Mouse (Mus musculus) limb, embryonic 12.5 days (tissue): ENCODE results near the gene Pcbp4. TPM values are rescaled to one million over a fixed set of nuclear protein-coding genes. Genes with fewer than 3 reads are reported as not detected.
"Not testable (repeated sequence)": the region's sequence is repeated elsewhere in the genome, so short reads cannot be mapped to it uniquely, and the experiment has no call there.

Experiments
- ATAC-seq: fragments of 200-750 bp; cut with Nextera tagmentation; 2 replicates; pipeline ENCODE4 v1.8.0; 2017; ENCODE audit warnings: low read depth, moderate TSS enrichment; ENCODE audit not compliant: insufficient number of reproducible peaks, insufficient read depth, low FRiP score, low TSS enrichment
- H3K27ac ChIP-seq: fragments of 300-500 bp; sonication (generic); 2 replicates; pipeline ENCODE4 v1.5.1; 2016; ENCODE audit warnings: mild to moderate bottlenecking, moderate library complexity
- H3K27me3 ChIP-seq: fragments of 300-500 bp; sonication (generic); 2 replicates; pipeline ENCODE4 v1.6.1; 2016; ENCODE audit warnings: mild to moderate bottlenecking, moderate library complexity
- H3K36me3 ChIP-seq: fragments of 300-500 bp; sonication (generic); 2 replicates; pipeline ENCODE4 v1.6.1; 2016; ENCODE audit warnings: mild to moderate bottlenecking, moderate library complexity
- H3K4me1 ChIP-seq: fragments of 300-500 bp; sonication (generic); replicated peaks from 2 replicates; pipeline ENCODE4 v1.6.1; 2016
- H3K4me2 ChIP-seq: fragments of 300-500 bp; sonication (generic); 2 replicates; pipeline ENCODE4 v1.6.1; 2016; ENCODE audit warnings: mild to moderate bottlenecking, moderate library complexity
- H3K4me3 ChIP-seq: fragments of 300-500 bp; sonication (generic); replicated peaks from 2 replicates; pipeline ENCODE4 v1.5.1; 2016; ENCODE audit warnings: mild to moderate bottlenecking
- H3K9ac ChIP-seq: fragments of 300-500 bp; sonication (generic); replicated peaks from 2 replicates; pipeline ENCODE4 v1.6.1; 2016; ENCODE audit warnings: mild to moderate bottlenecking, moderate library complexity
- H3K9me3 ChIP-seq: fragments of 300-500 bp; sonication (generic); 2 replicates; pipeline ENCODE4 v1.6.1; 2016; ENCODE audit warnings: mild to moderate bottlenecking, moderate library complexity
- WGBS: fragments of 180-500 bp; shearing (Covaris S2); methylation state at CpG from one replicate; pipeline ENCODE4 v1.1.7; 2016; 5-methylcytosine and 5-hydroxymethylcytosine counted together
- polyA plus RNA-seq: library from polyadenylated mRNA; unstranded; fragments of >200 nt; fragmentation: Nextera tagmentation; extraction: Ambion mirVana; gene quantifications from 2 replicates; pipeline ENCODE4 v1.2.1, GENCODE M21; 2016

Gene Pcbp4
- polyA plus RNA-seq, 1 experiment from 2014 or later = 172 TPM

DNA sequence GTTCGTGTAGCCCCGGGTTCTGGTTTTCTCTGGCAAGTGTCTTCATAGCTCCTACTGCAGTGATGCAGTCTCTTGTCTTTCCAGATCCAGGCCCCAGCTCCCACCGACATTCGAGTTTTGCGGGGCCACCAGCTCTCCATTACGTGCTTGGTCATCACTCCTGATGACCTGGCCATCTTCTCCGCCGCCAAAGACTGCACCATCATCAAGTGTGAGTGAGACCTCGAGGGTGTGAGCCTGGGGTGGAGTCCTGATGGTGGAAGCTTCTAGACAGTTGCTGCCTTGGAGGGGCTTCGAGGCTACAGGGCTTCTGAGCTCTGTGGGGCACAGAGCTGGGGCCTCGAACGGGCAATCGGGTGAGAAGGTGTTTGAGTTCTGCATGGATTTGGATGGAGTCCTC, 28.6 kb downstream of the Pcbp4 start:
- H3K4me3 ChIP-seq = no peak overlapping the region
- 93% methylated on average over 13 of the region's 13 CpGs for WGBS

DNA sequence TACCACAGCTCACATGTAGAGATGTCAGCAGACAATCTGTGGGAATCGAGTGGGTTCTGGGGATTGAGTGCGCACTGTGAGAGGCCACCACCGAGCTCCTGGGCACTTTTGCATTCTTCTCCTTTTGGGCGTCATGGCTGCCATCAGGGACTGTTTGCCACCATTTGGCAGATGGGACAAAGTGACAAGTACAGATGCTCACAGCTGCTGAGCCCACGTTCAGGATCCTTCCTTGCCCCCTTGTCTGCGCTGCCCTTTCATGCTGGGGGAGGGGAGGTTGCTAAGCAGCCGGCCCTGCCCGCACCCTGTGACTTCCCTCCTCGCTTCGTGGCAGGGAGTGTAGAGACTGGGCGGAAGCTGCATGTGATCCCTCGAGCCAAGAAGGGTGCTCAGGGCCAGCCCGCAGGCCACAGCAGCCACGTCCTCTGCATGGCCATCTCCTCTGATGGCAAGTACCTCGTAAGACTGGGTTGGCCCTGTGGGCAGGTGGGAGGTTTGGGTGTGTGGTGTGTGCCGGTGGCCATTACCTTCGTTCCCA, 29.6 kb downstream of the Pcbp4 start:
- ATAC-seq = no peak

More for the DNA sequence above, 28.6 kb downstream of the Pcbp4 start:
- Histone ChIP-seq H3K27ac (no peak overlapping the region), H3K9me3 (no peaks in the 10 kb centered on the region), H3K36me3 (peaks cover 74% of the 10 kb centered on the region), H3K4me2 (no peak overlapping the region), H3K27me3 (no peaks in the 10 kb centered on the region), H3K9ac (no peak overlapping the region), H3K4me1 (peaks cover 9% of the 10 kb centered on the region)
- ATAC-seq = no peak

GRCm38 (mm10) chr9:106483136-106483535, 30.0 kb downstream of the Pcbp4 start:
- H3K4me3 ChIP-seq = no peak overlapping the region
- no peaks in the 10 kb centered on the region for H3K27me3 ChIP-seq
- peaks cover 3% of the 10 kb centered on the region for H3K4me1 ChIP-seq
- H3K9me3 ChIP-seq = no peaks in the 10 kb centered on the region
- H3K36me3 ChIP-seq = peaks cover 74% of the 10 kb centered on the region
- no peak overlapping the region for H3K4me2 ChIP-seq
- no peak overlapping the region for H3K9ac ChIP-seq
- H3K27ac ChIP-seq = no peak overlapping the region
- ATAC-seq = no peak
- 93% methylated on average over 10 of the region's 10 CpGs for WGBS

More for the DNA sequence above, 29.6 kb downstream of the Pcbp4 start:
- Histone ChIP-seq H3K9me3 (no peaks in the 10 kb centered on the region), H3K4me3 (no peak overlapping the region), H3K4me2 (no peak overlapping the region), H3K4me1 (peaks cover 8% of the 10 kb centered on the region), H3K36me3 (peaks cover 74% of the 10 kb centered on the region), H3K27me3 (no peaks in the 10 kb centered on the region), H3K9ac (no peak overlapping the region), H3K27ac (no peak overlapping the region)
- WGBS = 88% methylated on average over 17 of the region's 17 CpGs

GRCm38 (mm10) chr9:106483606-106484005, 30.5 kb downstream of the Pcbp4 start:
- Histone ChIP-seq H3K27ac (no peak overlapping the region), H3K4me3 (no peak overlapping the region), H3K27me3 (no peaks in the 10 kb centered on the region), H3K9me3 (no peaks in the 10 kb centered on the region), H3K4me2 (no peak overlapping the region), H3K36me3 (peaks cover 74% of the 10 kb centered on the region), H3K9ac (no peak overlapping the region), H3K4me1 (no peaks in the 10 kb centered on the region)
- no peak for ATAC-seq
- 94% methylated on average over 17 of the region's 17 CpGs for WGBS

DNA sequence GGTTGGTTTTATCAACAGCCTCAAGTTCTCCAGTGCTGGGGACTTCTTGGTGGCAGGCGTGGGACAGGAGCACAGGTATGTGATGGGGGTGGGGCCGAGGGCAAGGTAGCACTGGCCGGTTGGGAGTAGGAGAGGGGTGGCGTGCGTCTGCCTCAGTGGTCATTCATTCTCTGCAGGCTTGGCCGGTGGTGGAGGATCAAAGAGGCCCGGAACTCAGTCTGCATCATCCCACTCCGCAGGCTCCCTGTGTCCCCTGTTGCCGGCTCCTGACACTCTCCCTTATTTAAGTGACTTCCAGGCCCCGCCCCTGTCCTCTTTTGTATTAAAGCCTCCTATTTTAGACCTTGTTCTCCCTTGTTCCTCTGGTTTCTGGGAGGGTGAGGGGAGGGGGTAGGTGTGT, 32.0 kb downstream of the Pcbp4 start:
- Histone ChIP-seq H3K4me2 (no peak overlapping the region), H3K4me3 (no peak overlapping the region), H3K27ac (no peak overlapping the region), H3K4me1 (no peaks in the 10 kb centered on the region), H3K9ac (no peak overlapping the region), H3K27me3 (no peaks in the 10 kb centered on the region), H3K9me3 (no peaks in the 10 kb centered on the region), H3K36me3 (peaks cover 65% of the 10 kb centered on the region)
- WGBS = 86% methylated on average over 8 of the region's 10 CpGs
- no peak for ATAC-seq

DNA sequence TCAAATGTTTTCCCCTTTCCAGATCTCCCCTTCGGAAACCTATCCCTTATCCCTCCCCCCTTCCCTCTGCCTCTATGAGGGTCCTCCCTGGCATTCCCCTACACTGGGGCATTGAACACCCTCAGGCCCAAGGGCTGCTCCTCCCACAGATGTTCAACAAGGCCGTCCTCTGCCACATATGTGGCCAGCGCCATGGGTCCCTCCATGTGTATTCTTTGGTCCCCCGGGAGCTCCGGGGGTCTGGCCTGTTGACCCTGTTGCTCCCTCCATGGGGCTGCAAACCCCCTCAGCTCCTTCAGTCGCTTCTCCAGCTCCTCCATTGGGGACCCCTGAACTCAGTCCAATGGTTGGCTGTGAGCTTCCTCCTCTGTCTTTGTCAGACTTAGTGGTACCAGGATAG, 34.5 kb downstream of the Pcbp4 start:
- peaks cover 39% of the 10 kb centered on the region for H3K36me3 ChIP-seq
- not testable (repeated sequence) for H3K27ac ChIP-seq, ATAC-seq, H3K4me3 ChIP-seq, H3K9me3 ChIP-seq, H3K4me1 ChIP-seq, H3K9ac ChIP-seq, H3K27me3 ChIP-seq, H3K4me2 ChIP-seq
- 86% methylated on average over 6 of the region's 6 CpGs for WGBS

- Histone ChIP-seq H3K36me3 (no peaks in the 10 kb centered on the region), H3K4me2 (no peak within 1 kb of the TSS), H3K9ac (no peak within 1 kb of the TSS), H3K27me3 (no peaks in the 10 kb centered on the region), H3K9me3 (no peaks in the 10 kb centered on the region), H3K27ac (no peak within 1 kb of the TSS), H3K4me1 (no peaks in the 10 kb centered on the region), H3K4me3 (no peak within 1 kb of the TSS)
- 94% methylated on average over 6 of the region's 6 CpGs for WGBS
- ATAC-seq = no peak
Measured at GRCm38 (mm10) chr9:106499667-106500066, 46.6 kb downstream of the Pcbp4 start, which contains the start of gene Iqcf1. Gene Iqcf1, plus strand, starts transcription at chr9:106499967.

DNA sequence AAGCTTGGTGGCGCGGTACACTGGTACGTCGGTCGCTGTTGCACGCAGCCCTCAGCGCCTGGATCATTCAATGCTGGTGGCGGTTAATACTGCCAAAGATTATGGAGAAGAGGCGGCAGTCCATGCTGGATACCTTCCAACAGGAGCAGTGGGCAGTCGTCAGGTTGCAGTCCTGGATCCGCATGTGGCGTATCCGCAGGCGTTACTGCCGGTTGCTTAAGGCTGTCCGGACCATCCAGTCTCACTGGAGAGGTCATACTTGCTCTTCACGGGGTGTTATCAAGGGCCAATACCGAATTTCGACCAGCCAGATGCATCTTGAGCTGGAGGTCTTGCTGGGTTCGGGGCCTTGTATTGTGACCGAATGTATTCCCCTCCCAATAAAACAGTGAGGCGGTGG, 48.8 kb downstream of the Pcbp4 start:
- no peaks in the 10 kb centered on the region for H3K36me3 ChIP-seq
- no peak overlapping the region for H3K9ac ChIP-seq
- no peak overlapping the region for H3K27ac ChIP-seq
- ATAC-seq = no peak
- H3K4me3 ChIP-seq = no peak overlapping the region
- H3K9me3 ChIP-seq = no peaks in the 10 kb centered on the region
- no peaks in the 10 kb centered on the region for H3K27me3 ChIP-seq
- H3K4me2 ChIP-seq = no peak overlapping the region
- no peaks in the 10 kb centered on the region for H3K4me1 ChIP-seq
- 87% methylated on average over 22 of the region's 22 CpGs for WGBS

DNA sequence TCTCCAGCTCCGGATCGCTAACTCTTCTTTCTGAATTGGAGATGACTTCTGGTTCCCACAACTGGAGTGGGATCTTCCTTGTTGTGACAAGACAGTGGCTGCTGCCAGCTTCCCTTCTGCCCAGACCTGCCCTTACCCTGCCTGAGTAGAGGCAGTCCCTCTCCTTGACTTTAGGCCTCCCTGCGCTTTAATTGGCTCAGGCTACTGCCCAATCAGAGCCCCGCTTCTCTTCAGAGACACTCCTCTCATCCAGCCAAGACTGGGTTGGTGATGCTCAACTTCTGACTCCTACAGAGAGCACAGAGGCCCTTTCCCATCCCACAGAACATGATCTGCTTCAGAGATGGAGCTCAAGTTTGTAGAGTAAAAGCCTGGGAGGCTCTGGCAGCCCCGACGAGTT, 51.2 kb downstream of the Pcbp4 start:
- no peak overlapping the region for H3K4me3 ChIP-seq
- no peaks in the 10 kb centered on the region for H3K4me1 ChIP-seq
- ATAC-seq = no peak
- no peaks in the 10 kb centered on the region for H3K27me3 ChIP-seq
- no peaks in the 10 kb centered on the region for H3K9me3 ChIP-seq
- no peak overlapping the region for H3K9ac ChIP-seq
- WGBS = 75% methylated on average over 6 of the region's 6 CpGs
- H3K27ac ChIP-seq = no peak overlapping the region
- H3K4me2 ChIP-seq = no peak overlapping the region
- no peaks in the 10 kb centered on the region for H3K36me3 ChIP-seq

GRCm38 (mm10) chr9:106509356-106509755, 56.3 kb downstream of the Pcbp4 start:
- no peaks in the 10 kb centered on the region for H3K4me1 ChIP-seq
- ATAC-seq = no peak

DNA sequence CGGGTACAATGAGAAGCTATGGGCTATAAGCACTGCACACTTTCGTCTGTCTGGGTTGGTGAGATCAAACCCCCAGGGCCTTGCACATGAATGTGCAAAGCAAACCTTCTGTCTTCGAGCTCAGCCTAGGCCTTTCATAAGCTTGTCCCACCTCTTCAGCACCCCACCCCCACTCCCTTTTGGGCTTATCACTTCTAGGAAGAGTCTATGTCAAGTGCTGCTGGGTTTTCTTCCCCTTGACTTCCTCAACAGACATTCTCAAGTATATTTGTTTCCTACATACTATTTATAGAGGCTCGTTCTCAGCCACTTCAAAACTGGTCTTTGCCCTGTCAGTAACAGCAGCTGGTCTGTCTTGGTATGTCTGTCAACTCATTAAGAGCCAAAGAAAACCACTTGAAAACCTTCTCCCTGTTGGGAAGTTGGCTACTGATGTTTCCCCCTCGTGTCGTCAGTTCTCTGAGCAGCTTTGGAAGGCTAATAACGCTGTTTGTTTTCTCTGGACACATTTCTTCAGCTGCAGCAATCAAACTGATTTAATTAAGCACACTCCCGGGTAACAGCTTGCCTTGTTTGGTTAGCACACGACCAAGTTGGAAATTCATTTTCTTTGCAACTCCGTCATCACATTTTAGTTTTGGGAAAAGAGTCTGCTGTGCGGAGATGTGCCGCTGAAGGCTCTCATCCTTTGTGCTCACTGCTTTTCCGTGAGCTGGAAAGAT, 59.8 kb downstream of the Pcbp4 start:
- no peaks in the 10 kb centered on the region for H3K9me3 ChIP-seq
- H3K36me3 ChIP-seq = no peaks in the 10 kb centered on the region

More at GRCm38 (mm10) chr9:106509356-106509755, 56.3 kb downstream of the Pcbp4 start:
- no peaks in the 10 kb centered on the region for H3K36me3 ChIP-seq
- no peak overlapping the region for H3K4me3 ChIP-seq
- no peaks in the 10 kb centered on the region for H3K27me3 ChIP-seq
- no peaks in the 10 kb centered on the region for H3K9me3 ChIP-seq
- 91% methylated on average over 10 of the region's 10 CpGs for WGBS
- H3K9ac ChIP-seq = no peak overlapping the region
- H3K4me2 ChIP-seq = no peak overlapping the region
- H3K27ac ChIP-seq = no peak overlapping the region

GRCm38 (mm10) chr9:106513566-106513965, 60.5 kb downstream of the Pcbp4 start:
- Histone ChIP-seq H3K4me3 (no peak overlapping the region), H3K4me2 (no peak overlapping the region), H3K9ac (no peak overlapping the region), H3K9me3 (no peaks in the 10 kb centered on the region), H3K27me3 (no peaks in the 10 kb centered on the region), H3K4me1 (no peaks in the 10 kb centered on the region), H3K36me3 (no peaks in the 10 kb centered on the region), H3K27ac (no peak overlapping the region)
- no peak for ATAC-seq
- 63% methylated on average over 6 of the region's 6 CpGs for WGBS

More for the DNA sequence above, 59.8 kb downstream of the Pcbp4 start:
- Histone ChIP-seq H3K4me1 (no peaks in the 10 kb centered on the region), H3K27ac (no peak overlapping the region), H3K4me3 (no peak overlapping the region), H3K4me2 (no peak overlapping the region), H3K27me3 (no peaks in the 10 kb centered on the region), H3K9ac (no peak overlapping the region)
- no peak for ATAC-seq
- 61% methylated on average over 13 of the region's 13 CpGs for WGBS
